Mouse (Mus musculus) R1 (cell line): Measurements from ENCODE around the gene Gm49358.
A peak's percentile ranks its signal among the peaks of the same experiment; 100 is the strongest.

Source experiments
- DNase-seq: peaks from one replicate; pipeline ENCODE4 v3.0.0-alpha.2; 2018; ENCODE audit warnings: low read depth, low spot score

Gene Gm49358

GRCm38 (mm10) chr10:86778398-86779116 lies 14.8 kb downstream of the Gm49358 start, which contains the start of gene Nt5dc3:
Gene Nt5dc3 (plus strand): TSS chr10:86779005.
- DNase-seq: peak; percentile 93

GRCm38 (mm10) chr10:86779117-86779755 lies 15.5 kb downstream of the Gm49358 start:
- DNase-seq: peak; percentile 71

DNA sequence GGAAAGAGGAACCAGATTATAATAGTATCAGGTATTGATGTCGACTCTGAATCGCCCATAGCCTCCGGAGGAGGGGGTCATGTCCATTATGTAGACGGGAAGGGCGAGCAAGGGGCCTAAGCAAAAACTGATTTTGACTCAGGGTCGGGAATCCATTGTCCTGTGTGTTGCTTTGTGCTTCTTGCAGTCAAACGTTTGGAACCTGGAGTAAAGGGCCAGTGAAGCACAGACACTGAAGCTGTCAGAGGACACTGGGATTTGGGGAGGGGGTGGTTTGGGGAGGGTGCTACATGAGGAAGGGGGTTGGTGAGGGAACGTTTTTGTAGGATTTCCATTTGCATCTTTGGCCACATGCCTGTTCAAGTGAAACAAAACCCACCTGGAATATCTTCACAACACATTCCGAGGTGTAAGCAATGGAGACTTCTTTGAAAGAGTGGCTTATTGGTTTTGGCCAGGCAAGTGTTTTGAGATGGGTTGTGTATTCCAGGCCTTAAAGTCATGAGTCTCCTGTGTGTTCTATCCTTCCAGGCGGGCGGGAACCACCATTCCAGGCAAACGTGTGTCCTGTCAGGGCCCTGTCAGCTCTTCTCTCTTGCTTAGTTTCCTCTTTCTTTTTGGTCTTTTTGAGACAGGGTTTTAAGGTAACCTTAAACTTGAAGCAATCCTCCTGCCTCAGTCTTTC lies 16.2 kb downstream of the Gm49358 start:
- DNase-seq: no peak

GRCm38 (mm10) chr10:86781641-86782040 lies 17.9 kb downstream of the Gm49358 start:
- DNase-seq: no peak

DNA sequence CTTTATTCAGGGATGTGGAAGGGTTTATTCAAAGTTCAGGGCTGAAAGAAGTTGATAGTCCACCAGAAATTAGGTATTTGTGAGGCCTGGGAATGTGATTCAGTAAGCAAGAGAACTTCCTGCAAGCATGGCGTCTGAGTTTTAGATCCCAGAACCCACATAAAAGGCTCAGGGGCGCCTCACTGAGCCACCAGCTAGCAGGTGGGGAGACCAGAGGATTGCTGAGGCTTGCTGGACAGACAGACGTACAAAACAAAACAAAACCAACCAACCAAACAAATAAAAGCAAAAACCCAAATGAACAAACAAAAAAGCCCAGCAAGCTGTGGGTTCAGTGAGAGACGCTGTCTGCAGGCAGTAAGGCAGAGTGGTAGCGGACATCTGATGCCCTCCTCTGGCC lies 18.9 kb downstream of the Gm49358 start:
- no peak for DNase-seq

DNA sequence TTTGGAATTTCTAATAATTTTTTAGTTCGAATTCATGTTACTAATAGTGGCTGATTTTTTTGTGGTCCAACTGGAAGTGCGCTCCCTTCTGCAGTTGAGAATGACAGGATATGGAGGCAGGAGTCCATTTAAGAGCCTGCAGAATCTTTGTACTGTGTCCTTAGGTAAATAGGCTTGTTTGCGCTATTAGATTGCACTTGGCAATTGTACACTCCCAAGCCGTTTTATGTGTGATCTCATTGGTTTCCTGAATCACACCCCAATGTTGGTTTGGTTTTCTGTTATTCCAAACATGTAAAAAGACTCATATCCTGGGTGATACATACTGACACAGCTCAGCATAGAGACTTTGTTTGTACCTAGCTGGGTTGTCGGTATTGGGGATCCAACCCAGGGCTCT lies 19.8 kb downstream of the Gm49358 start:
- DNase-seq: no peak

DNA sequence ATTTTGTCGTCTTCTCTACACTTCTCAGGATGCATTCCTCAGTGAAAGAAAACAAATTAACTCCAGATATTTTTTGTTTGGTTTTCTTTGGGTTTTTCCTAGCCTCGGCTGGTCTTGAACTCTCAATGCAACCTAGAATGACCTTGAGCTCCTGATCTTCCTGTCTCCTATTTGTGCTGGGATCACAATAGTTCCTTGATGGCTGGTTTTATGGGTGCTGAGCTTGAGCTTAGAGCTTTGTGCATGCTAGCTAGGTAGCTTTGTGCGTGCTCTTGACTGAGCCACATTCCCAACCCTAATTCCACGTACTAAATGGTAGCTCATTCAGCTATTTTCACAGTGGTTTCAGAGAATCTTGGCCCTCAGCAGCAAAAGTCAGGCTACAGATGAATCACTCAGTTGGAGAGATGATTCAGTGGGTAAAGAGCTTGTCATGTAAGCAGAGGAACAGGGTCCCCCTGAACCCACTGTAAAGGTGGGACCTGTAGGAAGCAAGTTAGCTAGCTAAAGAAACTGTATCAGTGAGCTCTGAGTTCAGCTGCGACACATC lies 20.4 kb downstream of the Gm49358 start:
- no peak for DNase-seq

- no peak for DNase-seq
These were observed 21.6 kb downstream of the Gm49358 start for GRCm38 (mm10) chr10:86785396-86785795.

GRCm38 (mm10) chr10:86786083-86786482 lies 22.3 kb downstream of the Gm49358 start:
- DNase-seq: no peak

GRCm38 (mm10) chr10:86788193-86788592 lies 24.4 kb downstream of the Gm49358 start:
- no peak for DNase-seq

- no peak for DNase-seq
These were observed 25.4 kb downstream of the Gm49358 start for GRCm38 (mm10) chr10:86789146-86789672.

DNA sequence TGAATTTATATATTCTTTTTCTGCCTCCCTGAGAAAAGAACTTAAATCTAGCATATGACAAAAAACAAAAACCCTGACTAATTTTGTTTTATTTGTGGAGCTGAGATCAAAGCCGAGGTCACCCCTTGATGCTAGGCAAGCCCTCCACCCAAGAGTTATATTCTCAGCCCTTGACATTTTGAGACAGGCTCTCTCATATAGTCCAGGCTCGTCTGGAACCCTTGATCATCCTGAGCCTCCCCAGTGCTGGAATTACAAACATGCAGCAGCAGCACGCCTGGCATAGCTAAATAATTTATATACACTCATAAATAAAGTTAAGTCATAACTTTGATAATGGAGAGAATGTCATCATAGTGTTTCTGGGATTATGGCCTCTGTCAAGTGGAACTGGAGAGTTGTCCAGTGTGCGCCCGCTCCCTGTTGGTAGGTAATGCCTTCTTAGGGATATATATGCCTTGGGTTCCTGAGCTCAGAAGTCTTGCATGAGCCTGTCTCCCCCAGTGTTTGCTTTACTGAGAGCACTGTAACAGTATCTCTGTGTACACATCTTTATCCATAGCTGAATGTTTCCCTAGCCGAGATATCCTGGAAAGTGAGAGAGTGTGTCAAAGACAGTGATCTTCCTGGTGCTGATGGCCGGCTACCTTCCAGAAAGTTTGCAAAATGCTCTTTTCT lies 27.9 kb downstream of the Gm49358 start:
- no peak for DNase-seq

DNA sequence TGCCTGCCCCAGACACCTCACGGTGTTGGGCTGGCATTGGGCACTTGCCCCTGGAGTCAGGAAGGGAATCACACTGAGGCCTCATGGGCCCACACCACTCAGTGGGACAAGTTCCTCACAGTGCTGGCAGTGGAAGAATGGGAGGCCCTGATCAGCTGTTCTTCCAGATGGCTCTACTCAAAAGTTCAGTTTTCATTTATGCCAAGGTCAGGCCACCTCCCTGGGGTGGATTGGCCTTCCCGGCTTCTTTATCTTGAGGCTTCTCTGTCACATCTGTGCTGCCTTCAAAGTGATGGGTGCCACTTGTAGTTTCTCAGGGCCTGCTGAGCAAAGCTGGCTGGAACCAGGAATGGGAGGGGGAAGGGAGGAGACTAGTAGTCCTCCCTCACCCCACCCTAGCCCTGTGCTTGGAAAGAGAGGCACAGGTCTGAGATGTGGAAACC lies 29.8 kb downstream of the Gm49358 start:
- no peak for DNase-seq

DNA sequence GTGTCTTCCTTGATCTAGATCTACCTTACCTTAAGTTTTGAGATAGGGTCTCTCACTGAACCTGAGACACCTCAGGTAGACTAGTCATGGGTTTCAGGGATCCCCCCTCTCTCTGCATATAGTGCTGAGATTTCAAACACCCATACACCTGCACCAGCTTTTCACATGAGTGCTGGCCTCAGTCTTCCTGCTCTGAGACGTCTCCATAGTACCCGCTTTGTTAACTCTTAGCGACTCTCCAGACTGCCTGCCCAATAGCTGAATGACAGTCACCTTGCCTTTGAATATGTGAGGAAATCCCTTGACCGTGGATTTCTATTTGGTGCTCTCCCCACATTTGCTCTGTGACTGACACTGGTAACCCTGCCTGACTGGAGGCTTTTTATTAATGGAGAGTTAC lies 30.4 kb downstream of the Gm49358 start:
- no peak for DNase-seq

DNA sequence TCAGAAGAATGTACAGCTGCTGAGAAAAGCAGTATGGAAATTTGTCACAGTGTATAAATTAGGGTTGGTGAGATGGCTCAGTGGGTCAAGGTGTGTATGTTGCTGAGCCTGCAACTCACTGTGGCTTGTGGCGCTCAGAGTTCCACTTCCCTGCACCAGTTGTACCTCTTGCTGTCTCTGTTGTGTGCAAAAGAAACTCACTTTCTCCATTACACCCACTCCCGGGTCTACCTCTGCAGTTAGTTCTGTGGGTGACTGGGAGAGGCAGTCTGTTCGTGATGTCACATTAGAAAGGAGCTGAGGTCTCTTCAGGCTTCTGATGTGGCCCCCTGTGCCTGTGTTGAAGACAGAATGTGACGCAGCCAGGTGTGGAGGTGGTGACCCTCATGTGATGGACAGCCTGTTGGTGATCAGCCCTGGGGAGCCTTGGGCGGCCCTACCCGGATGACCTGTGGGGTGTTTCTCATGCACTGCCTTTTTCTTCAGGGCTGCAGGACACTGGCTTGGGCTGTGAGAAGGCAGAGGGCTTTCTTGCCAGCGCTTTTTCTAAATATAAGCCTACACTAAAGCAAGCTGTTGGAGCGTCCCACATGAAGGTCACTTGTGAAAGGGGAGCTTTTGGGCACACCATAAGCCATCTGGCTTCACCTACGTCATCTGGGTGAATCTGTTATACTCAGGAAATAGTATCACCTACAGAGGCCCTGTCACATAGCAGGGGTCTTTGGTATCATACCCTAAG lies 31.2 kb downstream of the Gm49358 start:
- no peak for DNase-seq

GRCm38 (mm10) chr10:86796073-86796741 lies 32.4 kb downstream of the Gm49358 start:
- no peak for DNase-seq

DNA sequence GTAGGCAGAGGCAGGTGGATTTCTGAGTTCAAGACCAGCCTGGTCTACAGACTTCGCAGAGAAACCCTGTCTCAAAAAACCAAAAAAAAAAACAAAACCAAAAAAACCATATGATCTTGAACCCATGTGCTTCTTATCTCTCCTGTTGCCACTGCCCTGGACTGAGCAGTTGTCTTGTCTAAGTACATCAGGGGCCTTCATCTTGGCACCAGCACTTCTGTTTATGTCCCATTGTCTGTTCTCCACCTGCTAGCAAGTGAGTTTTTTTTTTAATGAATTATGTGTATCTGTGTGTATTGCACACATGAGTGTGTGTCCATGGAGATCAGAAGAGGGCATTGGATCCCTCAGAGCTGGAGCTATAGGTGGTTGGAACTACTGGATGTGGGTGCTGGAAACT lies 43.6 kb downstream of the Gm49358 start:
- no peak for DNase-seq

DNA sequence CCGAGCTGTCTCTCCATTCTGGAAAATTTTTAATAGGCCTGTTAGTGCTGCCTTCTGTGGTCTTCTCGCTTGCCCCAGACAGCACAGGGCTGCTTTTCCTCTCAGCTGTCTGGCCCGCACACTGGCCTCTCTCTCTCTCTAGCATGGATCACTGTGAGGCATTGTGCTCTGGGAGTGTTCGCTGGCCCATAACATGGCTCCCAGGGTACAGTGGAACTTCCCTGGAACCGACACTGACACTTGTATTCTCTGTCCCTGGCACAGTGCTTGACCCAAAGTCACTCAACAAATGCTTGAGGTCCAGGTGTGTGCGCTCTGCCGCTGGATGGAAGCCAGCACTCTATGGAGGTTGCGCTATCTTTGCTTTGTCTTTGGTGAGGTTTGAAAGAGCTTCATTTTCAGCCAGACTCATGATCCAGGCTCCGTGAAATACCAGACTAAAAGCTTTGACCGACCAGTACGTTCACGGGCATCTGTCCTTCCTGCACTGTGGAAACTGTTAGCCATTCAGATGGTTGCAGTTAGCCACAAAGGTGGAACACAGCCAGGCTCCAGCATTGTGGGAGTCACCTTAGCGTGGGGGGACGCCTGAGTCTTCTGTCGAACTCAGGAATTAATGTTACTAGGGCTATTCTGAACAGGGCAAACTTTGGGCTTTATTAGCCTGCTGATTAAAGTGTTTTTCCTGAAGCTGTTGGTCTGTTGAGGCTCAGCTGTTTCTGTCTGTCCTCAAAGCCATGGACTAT lies 44.4 kb downstream of the Gm49358 start:
- DNase-seq: no peak

GRCm38 (mm10) chr10:86810000-86810399 lies 46.2 kb downstream of the Gm49358 start:
- DNase-seq: no peak

- DNase-seq: no peak
These were observed 46.8 kb downstream of the Gm49358 start for GRCm38 (mm10) chr10:86810612-86811011.
